9 mouse cellular contexts compared by ENCODE assay signal in the genomic region with DNA sequence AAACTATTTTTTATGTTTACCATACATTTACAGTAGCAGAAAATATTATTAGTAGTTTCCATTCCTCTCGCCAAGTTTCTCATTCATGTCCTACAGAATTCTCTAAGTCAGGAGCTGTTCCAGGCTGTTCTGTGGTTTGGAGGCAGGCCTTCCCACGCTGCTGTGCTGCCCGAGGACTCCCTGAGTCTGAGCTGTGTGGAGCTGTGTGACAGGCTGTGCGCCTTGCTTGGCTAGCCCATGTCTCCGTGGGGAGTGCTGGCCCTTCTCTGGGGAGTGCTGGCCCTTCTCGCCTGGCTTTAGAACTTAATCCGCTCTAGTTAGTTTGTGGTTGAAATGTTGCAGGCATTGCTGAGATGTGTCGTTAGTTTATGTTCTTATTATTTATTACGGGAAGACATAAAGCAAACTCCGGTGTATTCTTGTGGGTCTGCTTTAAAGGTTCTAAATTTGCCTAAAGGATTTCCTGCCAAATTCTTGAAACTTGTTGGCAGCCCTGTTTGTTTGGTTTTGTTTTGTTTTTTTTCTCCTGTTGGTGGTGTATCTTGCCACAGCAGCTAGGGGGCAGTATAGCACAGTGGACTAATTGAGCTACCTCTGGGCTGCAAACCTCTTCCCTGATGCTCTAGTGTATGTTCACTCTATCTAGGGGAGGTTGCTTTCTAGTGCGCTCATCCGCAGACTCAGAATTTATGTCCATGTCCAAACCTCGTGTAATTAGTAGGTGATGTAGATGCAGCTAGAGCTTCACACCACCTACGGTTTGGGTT. TPM values are rescaled to one million over a fixed set of nuclear protein-coding genes. Genes with fewer than 3 reads are reported as not detected.
A peak's percentile ranks its signal among the peaks of the same experiment; 100 is the strongest.
DNase-seq lines count a peak whose midpoint lies in the region; ATAC-seq and TF ChIP-seq lines count a peak whose summit lies in the region.
"Had no signal": no experiment of that assay in that cellular context is flagged by ENCODE, and none has a peak within 500 bp of the region (broad histone marks: within the 10 kb centered on the region; RNA-seq: fewer than 3 reads in every experiment).

No protein-coding gene starts in this region.

- DNase-seq in neural tube, embryonic 10.5 days (ENCODE audit: extremely low spot score, low spot score): peak; percentile 46
- DNase-seq in Patski (ENCODE audit: low read depth, low spot score): no peak
- peak; percentile 79 for DNase-seq in cerebellum, adult 9-10 months
- peak; percentile 80 for DNase-seq in heart, adult 8-10 months (ENCODE audit: low spot score)
- DNase-seq in layer of hippocampus, adult 9-10 months (ENCODE audit: low spot score): peak; percentile 36
- DNase-seq in urinary bladder, postnatal 10 days (ENCODE audit: low spot score): no peak

- no peak for ATAC-seq in neural tube, embryonic 15.5 days (ENCODE audit: low FRiP score)
- peak; percentile 71 for ATAC-seq in Patski
- ATAC-seq in monocyte, adult 5-6 weeks (replicated peaks; ENCODE audit: insufficient number of reproducible peaks, low FRiP score, low TSS enrichment, poor library complexity, severe bottlenecking): peak; percentile 58

- no peak overlapping the region for H3K27ac ChIP-seq in neural tube, embryonic 15.5 days (replicated peaks)
- H3K27ac ChIP-seq: neural tube, embryonic 13.5 days had no signal

- POLR2A ChIA-PET in Patski (lab: Charles Lee): interaction anchor here (0.5 to 1.4 kb wide), 3 partner anchors 20 to 263 kb away, joined by 4 read pairs; no protein-coding TSS in a partner anchor

- H3K36me3 ChIP-seq in neural tube, embryonic 15.5 days: no peaks in the 10 kb centered on the region
- H3K36me3 ChIP-seq: neural tube, embryonic 13.5 days had no signal

- CTCF ChIA-PET in Patski (lab: Charles Lee): interaction anchor here (0.7 to 3.1 kb wide), 27 partner anchors 9 to 309 kb away, joined by 3 to 14 read pairs (median 4); no protein-coding TSS in a partner anchor

- in situ Hi-C loops in Patski (cut with MboI; ENCODE audit: low pct_unique_long_range_greater_than_20kb): no loop called here

- no peak overlapping the region for H3K4me3 ChIP-seq in neural tube, embryonic 15.5 days (replicated peaks)
- H3K4me3 ChIP-seq: neural tube, embryonic 13.5 days had no signal

- peak; percentile 97 for TF ChIP-seq CTCF in Patski (IDR thresholded peaks at IDR 0.05)

- H3K27me3 ChIP-seq in neural tube, embryonic 15.5 days (replicated peaks): no peaks in the 10 kb centered on the region
- H3K27me3 ChIP-seq in Patski: no peaks in the 10 kb centered on the region
- H3K27me3 ChIP-seq: neural tube, embryonic 13.5 days had no signal

- no peaks in the 10 kb centered on the region for H3K9me3 ChIP-seq in neural tube, embryonic 15.5 days (replicated peaks)
- H3K9me3 ChIP-seq: neural tube, embryonic 13.5 days had no signal

- H3K4me2 ChIP-seq in neural tube, embryonic 15.5 days: no peak overlapping the region
- H3K4me2 ChIP-seq: neural tube, embryonic 13.5 days had no signal

- peaks cover 48% of the 10 kb centered on the region for H3K4me1 ChIP-seq in neural tube, embryonic 15.5 days

- 64% methylated on average over 14 of the region's 14 CpGs for WGBS in neural tube, embryonic 15.5 days

- no peak overlapping the region for H3K9ac ChIP-seq in neural tube, embryonic 15.5 days (replicated peaks)
- H3K9ac ChIP-seq: neural tube, embryonic 13.5 days had no signal

RNA-seq across cellular contexts. Expression of a gene that starts 34.2 kb away (rescaled TPM):
- polyA plus RNA-seq in neural tube, embryonic 15.5 days (2015; fragmentation: Nextera tagmentation; extraction: Ambion mirVana): 11.5 and 12.3 TPM in 2 replicates
- 35.3 TPM for polyA plus RNA-seq in Patski (2021)
- 10 to 100 TPM; 22.2 to 35.0 (median 32.5) TPM for total RNA-seq in heart, adult 8-10 months (2022)
- total RNA-seq in monocyte, adult 5-6 weeks (2017): 38.0 to 65.2 TPM (median 41.5 TPM) in 3 replicates

Comparison
In these comparisons a context has a peak if more than half of its experiments do, and no peak if none do; other contexts are left out.
1. DNase-seq: peak in neural tube, embryonic 10.5 days (single experiment), cerebellum, adult 9-10 months (single experiment), heart, adult 8-10 months (single experiment) and layer of hippocampus, adult 9-10 months (single experiment); none in Patski (single experiment) and urinary bladder, postnatal 10 days (single experiment).